Mouse (Mus musculus) G1E (cell line): ENCODE measurements at regions not wholly inside any gene's neighbourhood (a gene's known extent, or its start where the extent isn't known, plus 50 kb on each side); places are given as distances from the start of the nearest gene placed in this dataset.

Experiments used
- ATAC-seq: 2 replicates; pipeline ENCODE4 v1.8.0; 2016; ENCODE audit warnings: mild to moderate bottlenecking; ENCODE audit not compliant: insufficient number of reproducible peaks, poor library complexity, low FRiP score, severe bottlenecking; ENCODE audit errors: extremely low read depth
- DNase-seq: peaks from one replicate; pipeline ENCODE4 v3.0.0; 2012; ENCODE audit warnings: low spot score
- H3K27me3 ChIP-seq: 2 replicates; pipeline ENCODE4 v1.6.1; 2012; ENCODE audit warnings: mild to moderate bottlenecking, low read length, inconsistent platforms; ENCODE audit not compliant: insufficient read depth
- H3K36me3 ChIP-seq: replicated peaks from 2 replicates; pipeline ENCODE3; 2012; ENCODE audit warnings: mild to moderate bottlenecking, inconsistent platforms
- H3K4me1 ChIP-seq: 2 replicates; pipeline ENCODE4 v1.6.1; 2012; ENCODE audit warnings: low read depth, low read length, inconsistent platforms, mixed read lengths; ENCODE audit not compliant: insufficient read depth
- H3K4me3 ChIP-seq: 2 replicates; pipeline ENCODE4 v1.5.1; 2012; ENCODE audit warnings: low read depth, mild to moderate bottlenecking, inconsistent platforms, low read length, moderate library complexity, mixed read lengths
- H3K9me3 ChIP-seq: replicated peaks from 2 replicates; pipeline ENCODE4 v1.6.1; 2012; ENCODE audit warnings: inconsistent platforms
- CTCF ChIP-seq: IDR thresholded peaks from 2 replicates; pipeline ENCODE4 v1.5.1; 2012; ENCODE audit warnings: low read depth, low read length, inconsistent platforms, mixed read lengths
- GATA1 ChIP-seq: IDR thresholded peaks from 2 replicates; pipeline ENCODE4 v1.6.1; 2012; ENCODE audit warnings: borderline replicate concordance, low read length, inconsistent platforms, mixed read lengths
- GATA2 ChIP-seq: IDR thresholded peaks from 2 replicates; pipeline ENCODE4 v1.6.1; 2012; ENCODE audit warnings: low read depth, low read length, inconsistent platforms, borderline replicate concordance
- POLR2AphosphoS5 ChIP-seq: IDR thresholded peaks from 2 replicates; pipeline ENCODE4 v1.6.1; 2012; ENCODE audit warnings: low read depth, low read length, inconsistent platforms; ENCODE audit not compliant: insufficient replicate concordance
- TAL1 ChIP-seq: conservative IDR thresholded peaks from 2 replicates; pipeline ENCODE4 v1.6.1; 2012; ENCODE audit warnings: low read depth, low read length, inconsistent platforms, mixed read lengths

GRCm38 (mm10) chr10:96723071-96723470 is 106.3 kb downstream of the Btg1 start:
- DNase-seq (no peak), ATAC-seq (no peak)
- TF ChIP-seq CTCF (no peak), TAL1 (no peak), GATA1 (no peak), POLR2AphosphoS5 (no peak), GATA2 (no peak)

DNA sequence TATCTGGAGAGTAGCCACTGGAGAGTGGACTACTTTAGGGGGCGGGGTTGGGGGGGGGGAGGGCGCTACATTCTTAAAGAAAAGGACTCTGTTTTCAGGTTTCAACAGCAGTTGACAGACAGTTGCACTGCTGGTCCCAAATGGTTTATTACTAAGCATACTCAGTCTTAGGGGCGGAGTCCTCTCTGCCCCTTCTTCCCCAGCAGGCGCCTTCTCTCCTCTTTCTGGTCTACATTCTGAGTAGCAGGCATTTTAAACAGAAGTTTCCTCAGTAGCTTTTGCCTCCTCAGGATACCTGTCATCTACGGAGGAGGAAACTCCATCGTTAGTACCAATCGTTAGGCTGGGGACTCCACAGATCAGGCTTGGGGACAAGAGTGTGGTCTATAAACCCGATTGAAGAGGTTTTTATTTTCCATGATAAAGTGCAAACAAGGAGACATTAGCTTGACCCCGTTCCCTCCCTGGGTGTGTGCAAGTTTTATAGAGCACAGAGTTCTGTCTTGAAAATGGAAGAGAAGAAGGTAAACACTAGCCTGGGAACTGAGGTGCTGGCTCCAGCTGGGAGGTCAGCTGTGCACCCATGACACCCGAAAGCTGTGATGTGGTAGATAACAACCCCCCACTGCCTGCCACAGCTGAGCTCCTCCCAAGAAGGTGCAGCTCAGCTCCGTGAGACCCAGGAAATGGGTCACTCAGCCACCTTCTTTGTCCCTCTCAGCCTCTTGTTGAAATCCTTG is 107.8 kb downstream of the Btg1 start:
- Histone ChIP-seq H3K27me3 (no peaks in the 10 kb centered on the region), H3K4me1 (no peaks in the 10 kb centered on the region), H3K36me3 (no peaks in the 10 kb centered on the region), H3K4me3 (no peak overlapping the region), H3K9me3 (peaks cover 39% of the 10 kb centered on the region)
- TF ChIP-seq GATA2, result no peak
- TF ChIP-seq TAL1, result no peak
- no peak for TF ChIP-seq GATA1
- TF ChIP-seq POLR2AphosphoS5, result no peak
- no peak for TF ChIP-seq CTCF
- DNase-seq (no peak), ATAC-seq (no peak)

More at GRCm38 (mm10) chr10:96723071-96723470, 106.3 kb downstream of the Btg1 start:
- no peaks in the 10 kb centered on the region for H3K27me3 ChIP-seq
- H3K9me3 ChIP-seq, result peaks cover 51% of the 10 kb centered on the region
- H3K36me3 ChIP-seq, result no peaks in the 10 kb centered on the region
- H3K4me3 ChIP-seq, result no peak overlapping the region
- H3K4me1 ChIP-seq, result no peaks in the 10 kb centered on the region

GRCm38 (mm10) chr10:96726801-96727780 is 110.3 kb downstream of the Btg1 start:
- Histone ChIP-seq H3K36me3 (no peaks in the 10 kb centered on the region), H3K4me1 (no peaks in the 10 kb centered on the region), H3K27me3 (no peaks in the 10 kb centered on the region), H3K9me3 (peaks cover 25% of the 10 kb centered on the region), H3K4me3 (no peak overlapping the region)
- TF ChIP-seq POLR2AphosphoS5, result no peak
- TF ChIP-seq GATA1, result no peak
- TF ChIP-seq GATA2, result no peak
- no peak for TF ChIP-seq CTCF
- no peak for TF ChIP-seq TAL1
- no peak for ATAC-seq
- DNase-seq, result no peak

GRCm38 (mm10) chr10:96733581-96733980 is 116.8 kb downstream of the Btg1 start:
- no peak for ATAC-seq
- H3K4me1 ChIP-seq, result no peaks in the 10 kb centered on the region
- no peaks in the 10 kb centered on the region for H3K36me3 ChIP-seq
- H3K27me3 ChIP-seq, result no peaks in the 10 kb centered on the region
- TF ChIP-seq GATA1 (no peak), CTCF (no peak), GATA2 (no peak), POLR2AphosphoS5 (no peak), TAL1 (no peak)
- no peak for DNase-seq
- peaks cover 17% of the 10 kb centered on the region for H3K9me3 ChIP-seq
- no peak overlapping the region for H3K4me3 ChIP-seq

GRCm38 (mm10) chr10:96735146-96735545 is 118.3 kb downstream of the Btg1 start:
- H3K36me3 ChIP-seq, result no peaks in the 10 kb centered on the region
- DNase-seq (no peak), ATAC-seq (no peak)
- TF ChIP-seq CTCF (no peak), POLR2AphosphoS5 (no peak), TAL1 (no peak), GATA1 (no peak), GATA2 (no peak)
- H3K9me3 ChIP-seq, result peaks cover 25% of the 10 kb centered on the region
- no peak overlapping the region for H3K4me3 ChIP-seq
- no peaks in the 10 kb centered on the region for H3K4me1 ChIP-seq
- H3K27me3 ChIP-seq, result no peaks in the 10 kb centered on the region

DNA sequence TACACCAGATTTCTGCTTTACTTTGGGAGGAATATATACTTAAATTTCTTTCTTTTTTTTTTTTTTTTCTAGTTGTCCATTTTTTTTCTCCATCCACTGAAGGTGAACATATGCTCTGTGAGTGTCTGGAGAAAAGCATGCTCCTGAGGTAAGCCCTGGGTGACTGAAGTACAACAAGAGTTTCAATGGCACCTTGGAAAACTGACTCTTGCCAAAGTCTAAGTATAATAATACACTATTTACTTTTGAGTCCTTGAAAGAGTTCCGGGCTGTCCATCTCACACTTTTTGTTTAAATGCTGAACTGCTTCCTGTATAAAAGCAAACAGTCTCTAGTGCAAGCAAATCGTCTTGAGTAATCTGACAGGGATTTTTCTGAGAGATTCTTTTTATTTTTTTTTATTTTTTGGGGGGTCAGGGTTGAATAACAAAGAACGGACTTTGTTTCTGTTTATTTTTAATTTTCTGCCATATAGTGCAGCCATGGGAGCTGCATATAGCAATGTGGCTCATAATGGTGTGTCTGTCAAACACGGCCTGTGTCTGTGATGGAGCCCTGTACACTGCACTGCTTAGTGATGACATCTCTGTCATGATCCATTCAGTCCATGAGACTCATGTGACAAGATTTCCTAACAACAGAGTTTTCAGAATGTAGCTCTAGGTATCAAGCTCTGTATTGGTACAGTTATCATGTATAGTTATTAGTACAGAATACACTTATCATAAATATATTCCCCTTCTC is 119.3 kb downstream of the Btg1 start:
- DNase-seq, result no peak
- TF ChIP-seq TAL1, result no peak
- TF ChIP-seq GATA1, result no peak
- no peak for TF ChIP-seq POLR2AphosphoS5
- TF ChIP-seq CTCF, result no peak
- no peak for TF ChIP-seq GATA2

More for the DNA sequence above, 119.3 kb downstream of the Btg1 start:
- Histone ChIP-seq H3K4me1 (no peaks in the 10 kb centered on the region), H3K27me3 (no peaks in the 10 kb centered on the region), H3K4me3 (no peak overlapping the region), H3K9me3 (peaks cover 25% of the 10 kb centered on the region), H3K36me3 (no peaks in the 10 kb centered on the region)
- ATAC-seq, result no peak
